Mouse (Mus musculus): ENCODE results near the gene Gm10330. TPM values are rescaled to one million over a fixed set of nuclear protein-coding genes. Genes with fewer than 3 reads are reported as not detected.
"Not testable (repeated sequence)": the region's sequence is repeated elsewhere in the genome, so short reads cannot be mapped to it uniquely, and the experiment has no call there.

The Gm10330 gene
- polyA plus RNA-seq (2015; fragmentation: Nextera tagmentation; extraction: Ambion mirVana) = 0.64 and 0.80 TPM in 2 replicates

DNA sequence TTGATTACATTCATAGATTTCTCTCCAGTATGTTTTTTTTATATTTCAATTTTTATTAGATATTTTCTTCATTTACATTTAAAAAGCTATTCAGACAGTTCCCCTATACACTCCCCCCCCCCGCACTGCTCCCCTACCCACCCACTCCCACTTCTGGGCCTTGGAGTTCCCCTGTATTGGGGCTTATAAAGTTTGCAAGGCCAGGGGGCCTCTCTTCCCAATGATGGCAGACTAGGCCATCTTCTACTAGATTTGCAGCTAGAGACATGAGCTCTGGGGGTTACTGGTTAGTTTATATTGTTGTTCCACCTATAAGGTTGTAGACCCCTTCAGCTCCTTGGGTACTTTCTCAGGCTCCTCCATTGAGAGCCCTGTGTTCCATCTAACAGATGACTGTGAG lies at the start of gene Gm10330:
Gm10330 (minus strand) TSS at position 101 of the 400 bp plus-strand sequence.
- ATAC-seq (replicated peaks; ENCODE audit: low FRiP score); H3K9ac ChIP-seq; H3K27ac ChIP-seq; H3K4me1 ChIP-seq; H3K4me2 ChIP-seq; H3K27me3 ChIP-seq; H3K36me3 ChIP-seq; H3K4me3 ChIP-seq (replicated peaks); H3K9me3 ChIP-seq (replicated peaks): not testable (repeated sequence)
- WGBS = 94% methylated on average over 1 of the region's 1 CpGs

GRCm38 (mm10) chr12:23800776-23801175 lies 20.7 kb upstream of the Gm10330 start:
- not testable (repeated sequence) for H3K36me3 ChIP-seq; H3K9me3 ChIP-seq (replicated peaks); H3K27ac ChIP-seq; H3K27me3 ChIP-seq; H3K9ac ChIP-seq; ATAC-seq (replicated peaks; ENCODE audit: low FRiP score); H3K4me1 ChIP-seq
- H3K4me3 ChIP-seq (replicated peaks) = peak overlapping the region; percentile 31
- peak overlapping the region; percentile 43 for H3K4me2 ChIP-seq
- WGBS = 17% methylated on average over 40 of the region's 43 CpGs

DNA sequence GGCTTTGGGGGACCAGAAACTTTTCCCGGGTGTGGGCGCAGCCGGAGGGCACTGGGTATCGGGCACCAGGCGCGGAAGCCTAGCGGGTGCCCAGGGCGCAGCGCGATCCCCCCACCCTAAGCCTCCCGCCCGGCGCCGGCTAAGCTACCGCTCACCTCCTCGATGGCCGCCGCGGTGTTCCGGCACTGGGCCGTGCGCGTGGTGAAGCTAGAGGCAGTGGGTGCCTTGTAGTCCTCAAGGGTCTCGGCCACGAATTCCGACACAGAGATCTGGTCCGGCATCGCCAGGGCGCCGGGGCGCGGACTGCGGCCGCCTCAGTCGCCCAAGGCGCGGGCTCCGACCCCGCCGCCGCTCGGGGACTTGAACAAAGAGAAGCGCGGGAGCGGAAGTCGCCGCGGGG lies 20.3 kb upstream of the Gm10330 start:
- not testable (repeated sequence) for ATAC-seq (replicated peaks; ENCODE audit: low FRiP score); H3K4me1 ChIP-seq; H3K36me3 ChIP-seq; H3K27ac ChIP-seq; H3K27me3 ChIP-seq; H3K9ac ChIP-seq; H3K9me3 ChIP-seq (replicated peaks)
- Histone ChIP-seq H3K4me2 (peak overlapping the region; percentile 43), H3K4me3 (replicated peaks) (peak overlapping the region; percentile 31)
- WGBS = 16% methylated on average over 48 of the region's 48 CpGs
